Mouse (Mus musculus): ENCODE measurements around the gene Zfp111.

DNA sequence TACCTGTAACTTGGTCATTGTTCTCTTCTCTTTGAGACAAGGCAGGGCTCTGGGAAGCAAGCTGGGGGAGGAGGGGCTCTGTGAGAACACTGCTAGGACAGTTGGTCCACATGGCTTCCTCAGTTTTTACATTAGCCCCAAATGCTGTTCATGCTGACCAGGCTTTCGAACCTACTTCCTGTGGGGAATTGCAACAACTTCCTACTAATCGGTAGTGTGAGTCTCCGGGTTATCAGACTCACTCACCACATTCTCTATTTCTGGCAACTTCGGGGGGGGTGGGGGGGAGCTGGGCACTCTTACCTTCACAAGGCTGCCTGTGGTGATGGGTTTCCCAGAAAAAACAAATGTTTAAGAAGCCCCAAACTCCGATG, 21.7 kb downstream of the Zfp111 start:
- TF ChIP-seq EP300 (optimal IDR thresholded peaks at IDR 0.05) = no peak
- TF ChIP-seq CTCF (IDR thresholded peaks at IDR 0.05; ENCODE audit: low read depth) = no peak
